Mouse (Mus musculus) liver, embryonic 13.5 days (tissue): ENCODE data around the gene Fbxl17. TPM values are rescaled to one million over a fixed set of nuclear protein-coding genes. Genes with fewer than 3 reads are reported as not detected.

Experiments
- ATAC-seq: fragments of 200-750 bp; cut with Nextera tagmentation; 2 replicates; pipeline ENCODE4 v1.8.0; 2017; ENCODE audit warnings: low read depth, mild to moderate bottlenecking, moderate number of reproducible peaks, moderate library complexity
- DNase-seq: peaks from one replicate; pipeline ENCODE4 v3.0.0; 2022
- H3K27ac ChIP-seq: fragments of 300-500 bp; sonication (generic); 2 replicates; pipeline ENCODE4 v1.5.1; 2015; ENCODE audit warnings: moderate library complexity, mild to moderate bottlenecking, inconsistent platforms
- H3K27me3 ChIP-seq: fragments of 300-500 bp; sonication (generic); 2 replicates; pipeline ENCODE4 v1.6.1; 2015; ENCODE audit warnings: mild to moderate bottlenecking, inconsistent platforms
- H3K36me3 ChIP-seq: fragments of 300-500 bp; sonication (generic); 2 replicates; pipeline ENCODE4 v1.6.1; 2015; ENCODE audit warnings: mild to moderate bottlenecking, inconsistent platforms
- H3K4me1 ChIP-seq: fragments of 300-500 bp; sonication (generic); replicated peaks from 2 replicates; pipeline ENCODE4 v1.6.1; 2015; ENCODE audit warnings: inconsistent platforms
- H3K4me2 ChIP-seq: fragments of 300-500 bp; sonication (generic); 2 replicates; pipeline ENCODE4 v1.6.1; 2015; ENCODE audit warnings: inconsistent platforms, mild to moderate bottlenecking, moderate library complexity
- H3K4me3 ChIP-seq: fragments of 300-500 bp; sonication (generic); replicated peaks from 2 replicates; pipeline ENCODE4 v1.5.1; 2015; ENCODE audit warnings: mild to moderate bottlenecking, inconsistent platforms
- H3K9ac ChIP-seq: fragments of 300-500 bp; sonication (generic); 2 replicates; pipeline ENCODE4 v1.6.1; 2015; ENCODE audit warnings: mild to moderate bottlenecking, inconsistent platforms
- H3K9me3 ChIP-seq: fragments of 300-500 bp; sonication (generic); replicated peaks from 2 replicates; pipeline ENCODE4 v1.6.1; 2016; ENCODE audit warnings: inconsistent platforms
- WGBS: fragments of 180-500 bp; shearing (Covaris S2); methylation state at CpG from one replicate; pipeline ENCODE4 v1.1.7; 2015; ENCODE audit not compliant: insufficient replicate concordance; 5-methylcytosine and 5-hydroxymethylcytosine counted together
- polyA plus RNA-seq: library from polyadenylated mRNA; unstranded; fragments of >200 nt; fragmentation: Nextera tagmentation; extraction: Ambion mirVana; gene quantifications from 2 replicates; pipeline ENCODE4 v1.2.1, GENCODE M21; 2015

Gene Fbxl17
- polyA plus RNA-seq, 1 experiment from 2014 or later: 1.7 TPM

DNA sequence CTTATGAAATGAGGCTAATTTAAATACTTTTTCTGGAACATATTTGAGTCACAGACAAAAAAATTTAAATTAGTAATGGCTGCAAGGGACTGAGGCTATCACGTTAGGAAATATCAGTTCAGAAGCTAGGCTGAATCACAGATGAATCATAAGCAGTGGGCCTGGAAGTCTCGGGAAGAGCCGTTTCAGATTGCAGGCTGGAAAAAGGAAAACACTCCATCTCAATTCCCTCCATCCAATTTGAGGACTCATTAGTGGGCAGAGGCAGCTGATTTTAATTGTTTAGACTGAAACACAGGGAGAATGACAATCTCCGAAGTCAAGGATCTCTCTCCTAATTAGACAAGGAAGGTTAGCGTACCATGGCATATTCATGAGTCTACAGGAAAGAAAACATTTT, 337.9 kb downstream of the Fbxl17 start:
- Histone ChIP-seq H3K27me3 (no peaks in the 10 kb centered on the region), H3K9me3 (no peaks in the 10 kb centered on the region), H3K9ac (no peak overlapping the region), H3K36me3 (no peaks in the 10 kb centered on the region), H3K4me1 (peaks cover 11% of the 10 kb centered on the region; the same call in 1 of the 2 replicates), H3K4me2 (no peak overlapping the region), H3K27ac (no peak overlapping the region), H3K4me3 (no peak overlapping the region)
- DNase-seq (no peak), ATAC-seq (no peak)
- WGBS: 79% methylated on average over 5 of the region's 5 CpGs

DNA sequence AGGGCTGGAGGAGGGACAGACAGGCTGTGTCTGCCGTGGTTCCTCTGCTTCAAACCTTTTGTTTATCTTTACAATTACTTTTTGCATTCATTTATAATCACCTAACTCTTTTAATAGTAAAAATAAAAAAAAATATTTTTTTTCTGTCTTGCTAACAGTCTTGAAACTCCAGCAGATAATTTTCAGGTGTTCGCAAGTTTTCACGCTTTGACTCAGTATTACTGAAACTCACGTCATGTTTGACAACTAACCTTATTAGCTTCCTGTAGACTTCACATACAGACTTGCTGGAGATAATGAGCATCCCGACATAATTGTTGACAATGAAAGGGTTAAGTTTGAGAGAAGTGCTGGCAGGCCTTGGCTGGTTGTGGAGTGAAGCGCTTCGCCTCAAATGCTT, 340.6 kb downstream of the Fbxl17 start:
- WGBS: 68% methylated on average over 7 of the region's 7 CpGs
- no peak for DNase-seq
- Histone ChIP-seq H3K9ac (no peak overlapping the region), H3K36me3 (no peaks in the 10 kb centered on the region), H3K4me3 (no peak overlapping the region), H3K9me3 (no peaks in the 10 kb centered on the region), H3K4me2 (no peak overlapping the region), H3K4me1 (peaks cover 3% of the 10 kb centered on the region; the same call in 1 of the 2 replicates), H3K27ac (no peak overlapping the region), H3K27me3 (no peaks in the 10 kb centered on the region)
- no peak for ATAC-seq

DNA sequence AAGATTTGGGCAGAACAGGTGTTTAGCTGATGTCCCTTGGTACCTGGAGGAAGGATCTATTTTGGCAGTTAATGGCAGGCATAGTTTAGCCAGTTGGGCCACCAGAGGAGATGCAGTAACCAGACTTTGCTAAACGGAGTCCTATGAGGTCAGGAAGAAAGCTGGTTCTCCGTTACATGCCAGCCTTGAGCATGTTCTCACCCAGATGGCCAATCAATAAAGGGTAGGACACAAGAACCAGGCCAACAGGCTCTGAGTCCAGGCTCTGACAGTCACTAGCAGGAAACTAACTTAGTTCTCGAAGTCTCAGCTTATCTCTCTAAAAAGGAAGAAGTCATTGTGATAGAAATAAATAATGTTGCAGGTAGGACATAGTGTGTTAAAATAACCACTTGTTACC, 341.4 kb downstream of the Fbxl17 start:
- no peak overlapping the region for H3K27ac ChIP-seq
- DNase-seq (no peak), ATAC-seq (no peak)
- H3K4me2 ChIP-seq: no peak overlapping the region
- H3K9ac ChIP-seq: no peak overlapping the region
- no peak overlapping the region for H3K4me3 ChIP-seq
- no peaks in the 10 kb centered on the region for H3K9me3 ChIP-seq
- H3K36me3 ChIP-seq: no peaks in the 10 kb centered on the region
- WGBS: 55% methylated on average over 3 of the region's 3 CpGs
- H3K27me3 ChIP-seq: no peaks in the 10 kb centered on the region
- H3K4me1 ChIP-seq: no peaks in the 10 kb centered on the region

DNA sequence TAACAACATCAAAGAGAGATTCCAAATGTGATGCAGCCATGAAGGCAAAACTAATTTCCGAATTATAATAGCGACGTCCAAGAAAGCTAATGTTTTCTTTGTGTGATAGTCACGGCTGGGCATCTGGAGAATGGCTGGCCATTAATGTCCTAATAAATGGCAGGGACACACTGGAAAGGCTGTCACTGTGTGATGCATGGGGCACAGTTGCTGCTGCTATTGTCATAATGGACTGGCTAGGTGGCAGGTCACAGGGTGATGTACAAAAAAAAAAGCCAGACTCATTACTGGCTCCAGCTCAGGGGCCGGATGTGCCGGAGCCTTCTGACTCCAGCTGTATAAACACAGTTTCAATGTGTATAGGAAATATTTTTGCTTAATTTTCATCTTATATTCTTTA, 341.9 kb downstream of the Fbxl17 start:
- Histone ChIP-seq H3K27me3 (no peaks in the 10 kb centered on the region), H3K4me2 (no peak overlapping the region), H3K36me3 (no peaks in the 10 kb centered on the region), H3K27ac (no peak overlapping the region), H3K9me3 (no peaks in the 10 kb centered on the region), H3K4me3 (no peak overlapping the region), H3K4me1 (no peaks in the 10 kb centered on the region), H3K9ac (no peak overlapping the region)
- WGBS: 79% methylated on average over 6 of the region's 6 CpGs
- DNase-seq (no peak), ATAC-seq (no peak)

DNA sequence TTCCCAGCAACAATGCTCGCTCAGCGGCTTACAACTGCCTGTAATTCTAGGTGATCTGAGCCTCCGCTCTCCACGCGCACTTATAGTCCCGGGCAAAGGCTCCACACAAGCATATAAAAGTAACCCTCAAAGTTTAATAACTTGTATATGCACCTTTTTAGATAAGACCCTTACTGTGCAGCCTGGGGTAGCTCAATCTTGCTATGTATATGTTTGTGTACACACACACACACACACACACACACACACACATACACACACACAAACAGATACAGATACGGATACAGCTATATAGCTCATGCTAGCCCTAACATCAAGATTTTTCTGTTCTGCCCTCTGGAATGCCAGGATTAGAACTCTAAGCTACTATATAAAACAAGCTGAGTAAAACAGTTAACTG, 342.8 kb downstream of the Fbxl17 start:
- no peak overlapping the region for H3K27ac ChIP-seq
- no peak overlapping the region for H3K4me2 ChIP-seq
- WGBS: 87% methylated on average over 7 of the region's 7 CpGs
- DNase-seq (no peak), ATAC-seq (no peak)
- no peaks in the 10 kb centered on the region for H3K4me1 ChIP-seq
- no peaks in the 10 kb centered on the region for H3K9me3 ChIP-seq
- H3K9ac ChIP-seq: no peak overlapping the region
- no peaks in the 10 kb centered on the region for H3K27me3 ChIP-seq
- H3K4me3 ChIP-seq: no peak overlapping the region
- no peaks in the 10 kb centered on the region for H3K36me3 ChIP-seq

DNA sequence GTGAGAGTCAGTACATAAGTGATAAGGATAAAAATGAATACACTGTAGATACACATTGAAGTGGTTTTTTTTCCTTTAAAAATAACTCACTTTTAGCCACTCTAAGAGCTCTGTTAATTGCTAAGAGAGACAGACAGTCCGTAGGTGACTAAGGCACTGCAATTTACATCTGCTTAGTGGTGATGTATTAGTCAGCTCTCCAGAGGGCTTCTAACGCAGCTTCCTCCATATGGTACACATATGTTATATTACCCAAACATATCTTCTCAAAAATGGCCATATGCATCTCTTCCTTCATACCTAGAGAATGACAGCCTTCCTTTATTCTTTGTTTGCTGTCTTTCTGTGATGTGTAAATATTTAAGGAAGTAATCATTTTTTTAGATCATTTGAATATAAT, 353.3 kb downstream of the Fbxl17 start:
- Histone ChIP-seq H3K27me3 (no peaks in the 10 kb centered on the region), H3K36me3 (no peaks in the 10 kb centered on the region), H3K4me2 (no peak overlapping the region), H3K4me1 (peaks cover 6% of the 10 kb centered on the region; the same call in 1 of the 2 replicates), H3K9ac (no peak overlapping the region), H3K27ac (no peak overlapping the region), H3K4me3 (no peak overlapping the region), H3K9me3 (no peaks in the 10 kb centered on the region)
- ATAC-seq: no peak
- 59% methylated on average over 2 of the region's 2 CpGs for WGBS
- DNase-seq: no peak

DNA sequence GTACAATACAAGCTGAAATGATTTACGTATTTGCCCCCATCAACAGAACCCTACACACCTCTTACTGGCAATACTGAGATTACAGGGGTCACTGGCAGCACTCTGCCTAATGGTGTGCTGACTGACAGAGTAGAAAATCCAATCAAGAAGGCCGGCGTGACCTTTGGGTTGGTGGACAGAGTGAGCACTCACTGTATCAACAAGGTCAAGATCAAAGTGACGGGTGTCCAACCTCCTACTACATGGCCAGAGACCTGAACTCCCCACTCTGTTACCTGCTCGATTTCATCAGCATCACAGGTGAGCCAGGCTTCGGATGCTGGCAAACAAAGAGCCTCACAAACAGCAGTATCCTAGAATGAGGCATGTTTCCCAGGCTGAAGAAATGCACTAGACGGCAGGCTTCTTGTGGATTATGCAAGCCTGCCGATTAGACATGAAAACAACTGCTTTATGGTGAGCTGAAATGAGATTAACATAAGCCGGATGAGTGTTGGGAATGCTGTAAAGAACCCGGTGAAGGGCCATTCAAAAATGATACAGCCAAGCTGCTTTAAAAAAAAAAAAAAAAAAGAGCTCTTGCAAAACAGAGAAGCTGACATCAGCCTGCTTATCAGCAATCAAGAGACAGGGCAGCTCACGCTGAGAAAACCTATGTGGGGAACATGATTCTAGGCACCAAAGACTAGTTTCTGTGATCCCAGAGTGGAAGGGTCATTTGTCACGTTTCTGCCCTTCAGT, 353.9 kb downstream of the Fbxl17 start:
- no peak for DNase-seq
- Histone ChIP-seq H3K27me3 (no peaks in the 10 kb centered on the region), H3K9ac (no peak overlapping the region), H3K27ac (no peak overlapping the region), H3K4me3 (no peak overlapping the region), H3K9me3 (no peaks in the 10 kb centered on the region), H3K4me2 (no peak overlapping the region), H3K36me3 (no peaks in the 10 kb centered on the region), H3K4me1 (peaks cover 6% of the 10 kb centered on the region; the same call in 1 of the 2 replicates)
- peak; percentile 66 for ATAC-seq
- 50% methylated on average over 12 of the region's 12 CpGs for WGBS

DNA sequence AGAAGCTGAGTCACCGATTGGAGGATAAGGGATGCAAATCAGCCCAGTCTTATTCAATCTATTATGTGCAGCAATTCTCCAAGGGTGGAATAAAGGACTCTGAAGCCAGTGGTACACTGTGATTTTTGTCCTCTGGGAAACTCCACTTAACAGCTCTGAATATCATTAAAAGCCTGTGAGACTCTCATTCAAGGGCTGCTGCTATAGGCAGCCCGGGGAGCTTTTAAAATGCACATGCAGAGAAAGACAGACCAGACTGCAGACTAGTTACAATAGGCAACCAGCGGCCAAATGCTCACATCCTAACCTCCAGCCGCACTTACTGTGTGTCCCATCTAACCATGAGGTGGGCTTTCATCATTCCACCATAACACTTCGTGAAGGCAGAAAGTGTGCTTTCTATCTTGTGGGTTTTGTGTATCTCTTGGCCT, 354.5 kb downstream of the Fbxl17 start:
- H3K9me3 ChIP-seq: no peaks in the 10 kb centered on the region
- DNase-seq (no peak), ATAC-seq (no peak)
- no peaks in the 10 kb centered on the region for H3K27me3 ChIP-seq
- H3K4me2 ChIP-seq: no peak overlapping the region
- H3K4me3 ChIP-seq: no peak overlapping the region
- H3K9ac ChIP-seq: no peak overlapping the region
- peaks cover 6% of the 10 kb centered on the region; the same call in 1 of the 2 replicates for H3K4me1 ChIP-seq
- H3K36me3 ChIP-seq: no peaks in the 10 kb centered on the region
- no peak overlapping the region for H3K27ac ChIP-seq
- WGBS: 70% methylated on average over 5 of the region's 5 CpGs

DNA sequence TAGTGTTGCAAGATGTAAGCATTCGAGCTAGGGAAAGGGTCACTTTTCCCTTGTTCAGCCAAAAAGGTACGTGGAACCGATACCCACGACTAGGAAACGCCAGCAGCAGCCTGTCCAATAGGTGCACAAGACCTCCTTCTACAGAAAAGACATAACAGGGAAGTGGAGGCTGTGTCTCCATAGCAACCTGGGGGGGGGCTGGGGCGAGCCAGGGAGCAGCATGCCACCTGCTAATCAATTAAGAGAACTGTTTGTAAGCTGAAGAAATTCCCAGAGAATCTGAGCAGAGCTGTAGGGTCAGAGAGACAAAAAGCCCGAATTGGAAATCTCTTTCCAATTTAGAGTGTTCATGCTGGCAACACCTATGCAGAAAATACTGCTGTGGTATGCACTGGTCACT, 356.0 kb downstream of the Fbxl17 start:
- H3K27me3 ChIP-seq: no peaks in the 10 kb centered on the region
- no peak overlapping the region for H3K27ac ChIP-seq
- H3K4me2 ChIP-seq: no peak overlapping the region
- H3K36me3 ChIP-seq: no peaks in the 10 kb centered on the region
- H3K4me3 ChIP-seq: no peak overlapping the region
- DNase-seq (no peak), ATAC-seq (no peak)
- peaks cover 6% of the 10 kb centered on the region; the same call in 1 of the 2 replicates for H3K4me1 ChIP-seq
- WGBS: 66% methylated on average over 7 of the region's 7 CpGs
- no peak overlapping the region for H3K9ac ChIP-seq
- no peaks in the 10 kb centered on the region for H3K9me3 ChIP-seq

DNA sequence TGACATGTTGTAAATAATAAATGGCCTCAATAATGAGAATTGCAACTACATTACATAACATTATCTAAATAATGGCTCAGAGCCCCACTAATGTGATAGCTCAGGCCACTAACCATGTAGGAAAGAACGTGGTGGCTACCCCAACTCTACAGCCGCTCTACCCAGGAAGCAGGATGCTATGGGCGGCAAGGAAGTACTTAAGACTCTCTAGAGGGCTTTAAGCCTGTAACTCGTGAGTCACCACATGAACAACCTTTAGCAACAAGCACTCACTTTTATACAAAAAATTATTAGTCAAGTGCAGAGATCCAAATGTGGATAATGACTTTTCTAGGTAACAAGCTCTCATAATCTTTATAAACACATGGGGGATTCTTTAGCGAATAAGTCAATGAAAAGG, 365.0 kb downstream of the Fbxl17 start:
- Histone ChIP-seq H3K27me3 (no peaks in the 10 kb centered on the region), H3K4me3 (no peak overlapping the region), H3K4me2 (no peak overlapping the region), H3K9me3 (no peaks in the 10 kb centered on the region), H3K4me1 (no peaks in the 10 kb centered on the region), H3K27ac (no peak overlapping the region), H3K9ac (no peak overlapping the region), H3K36me3 (peaks cover 6% of the 10 kb centered on the region; the same call in 1 of the 2 replicates)
- DNase-seq: no peak
- no peak for ATAC-seq
- 62% methylated on average over 5 of the region's 5 CpGs for WGBS

DNA sequence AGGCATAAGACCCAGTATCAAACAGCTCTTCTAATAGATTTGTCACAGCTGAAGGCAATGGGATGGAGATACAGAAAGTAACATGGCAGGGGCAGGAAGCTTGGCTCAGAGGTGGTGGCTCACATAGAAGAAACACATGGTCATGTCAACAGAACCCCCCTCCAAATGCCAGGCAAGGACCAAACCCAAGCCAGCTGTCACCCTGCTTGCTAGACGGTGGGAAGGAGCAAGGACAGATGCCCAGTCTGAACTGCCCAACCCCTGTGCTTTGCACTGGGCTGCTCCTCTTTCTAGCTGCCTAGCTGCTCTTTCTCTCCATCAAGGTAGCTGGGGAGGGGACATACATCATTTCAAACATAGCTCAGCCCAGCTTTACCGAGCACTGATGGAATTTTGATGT, 377.4 kb downstream of the Fbxl17 start:
- Histone ChIP-seq H3K9ac (no peak overlapping the region), H3K27me3 (no peaks in the 10 kb centered on the region), H3K27ac (no peak overlapping the region), H3K4me3 (no peak overlapping the region), H3K9me3 (no peaks in the 10 kb centered on the region), H3K36me3 (no peaks in the 10 kb centered on the region), H3K4me2 (no peak overlapping the region), H3K4me1 (no peaks in the 10 kb centered on the region)
- DNase-seq: no peak
- WGBS: 74% methylated on average over 2 of the region's 2 CpGs
- ATAC-seq: no peak

DNA sequence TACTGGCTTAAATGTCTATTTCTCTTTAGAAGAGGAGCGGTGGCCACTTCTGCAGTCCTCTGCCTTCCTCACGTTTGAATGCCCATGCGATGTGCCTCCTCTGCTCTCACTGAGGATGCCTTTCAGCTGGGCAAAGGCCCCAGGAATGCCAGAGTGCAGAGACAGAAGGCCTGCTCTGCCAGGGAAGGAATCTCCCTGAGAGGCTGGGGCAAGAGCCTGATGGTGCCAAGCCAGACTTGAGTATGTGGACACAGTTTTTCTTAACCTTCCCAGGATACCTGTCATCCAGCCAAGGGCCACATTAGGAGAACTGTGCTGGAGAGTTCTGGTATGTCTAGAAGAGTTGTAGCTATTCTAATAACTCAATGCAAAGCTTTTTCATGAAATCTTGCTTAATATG, 380.1 kb downstream of the Fbxl17 start:
- Histone ChIP-seq H3K4me1 (no peaks in the 10 kb centered on the region), H3K27ac (no peak overlapping the region), H3K36me3 (no peaks in the 10 kb centered on the region), H3K9me3 (no peaks in the 10 kb centered on the region), H3K9ac (no peak overlapping the region), H3K27me3 (no peaks in the 10 kb centered on the region), H3K4me2 (no peak overlapping the region), H3K4me3 (no peak overlapping the region)
- 73% methylated on average over 3 of the region's 3 CpGs for WGBS
- ATAC-seq (no peak), DNase-seq (no peak)
